Mouse (Mus musculus) regulatory T cell (primary cell): ENCODE measurements around the gene Bhlhe41.

Experiments
- in situ Hi-C: fragments of 300-600 bp; cut with MboI, MseI; formaldehyde crosslinking; loops from one replicate; pipeline ENCODE4 v1.15.1; 2025; ENCODE audit warnings: high pct_unique_total_duplicates

Gene Bhlhe41

DNA sequence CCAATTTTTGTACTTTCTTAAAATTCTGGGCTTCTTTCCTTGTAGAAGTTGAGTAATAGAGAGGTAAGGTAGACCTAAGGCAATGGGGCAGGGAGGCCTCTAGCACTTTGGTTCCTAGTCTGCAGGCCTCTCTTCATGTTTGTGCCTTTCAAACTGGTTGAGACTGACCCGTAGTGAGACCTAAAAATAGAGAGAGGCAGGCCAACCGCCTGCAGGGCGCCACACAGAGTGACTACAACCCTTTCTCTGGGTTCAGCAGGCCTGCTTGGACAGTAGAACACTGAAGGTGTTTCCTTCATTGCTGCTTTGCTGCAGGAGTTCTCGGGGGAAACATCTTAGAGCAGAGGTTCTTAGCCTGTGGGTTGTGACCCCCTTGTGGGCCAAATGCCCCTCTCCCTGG, 5.6 kb upstream of the Bhlhe41 start:
- in situ Hi-C loops: no loop called here

DNA sequence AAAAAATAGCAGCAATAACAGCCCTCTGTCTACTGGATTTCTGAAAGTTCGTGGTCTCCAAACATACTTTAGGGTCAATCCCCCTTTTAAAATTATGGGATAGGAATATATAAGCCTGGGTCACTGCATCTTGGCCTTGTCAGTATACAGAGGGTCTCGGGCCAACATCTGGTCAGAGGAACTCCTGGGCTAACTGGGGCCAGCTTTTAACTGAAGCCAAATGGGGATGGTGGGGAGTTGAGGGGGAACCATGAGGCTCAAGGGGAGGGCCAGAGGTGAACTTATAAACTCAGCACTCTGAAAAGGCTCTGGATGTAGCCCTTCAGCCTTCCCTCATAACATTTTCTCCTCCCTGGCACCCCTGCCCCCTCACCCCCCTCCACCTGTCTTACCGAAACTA, 1.8 kb upstream of the Bhlhe41 start:
- in situ Hi-C loops: no loop called here

DNA sequence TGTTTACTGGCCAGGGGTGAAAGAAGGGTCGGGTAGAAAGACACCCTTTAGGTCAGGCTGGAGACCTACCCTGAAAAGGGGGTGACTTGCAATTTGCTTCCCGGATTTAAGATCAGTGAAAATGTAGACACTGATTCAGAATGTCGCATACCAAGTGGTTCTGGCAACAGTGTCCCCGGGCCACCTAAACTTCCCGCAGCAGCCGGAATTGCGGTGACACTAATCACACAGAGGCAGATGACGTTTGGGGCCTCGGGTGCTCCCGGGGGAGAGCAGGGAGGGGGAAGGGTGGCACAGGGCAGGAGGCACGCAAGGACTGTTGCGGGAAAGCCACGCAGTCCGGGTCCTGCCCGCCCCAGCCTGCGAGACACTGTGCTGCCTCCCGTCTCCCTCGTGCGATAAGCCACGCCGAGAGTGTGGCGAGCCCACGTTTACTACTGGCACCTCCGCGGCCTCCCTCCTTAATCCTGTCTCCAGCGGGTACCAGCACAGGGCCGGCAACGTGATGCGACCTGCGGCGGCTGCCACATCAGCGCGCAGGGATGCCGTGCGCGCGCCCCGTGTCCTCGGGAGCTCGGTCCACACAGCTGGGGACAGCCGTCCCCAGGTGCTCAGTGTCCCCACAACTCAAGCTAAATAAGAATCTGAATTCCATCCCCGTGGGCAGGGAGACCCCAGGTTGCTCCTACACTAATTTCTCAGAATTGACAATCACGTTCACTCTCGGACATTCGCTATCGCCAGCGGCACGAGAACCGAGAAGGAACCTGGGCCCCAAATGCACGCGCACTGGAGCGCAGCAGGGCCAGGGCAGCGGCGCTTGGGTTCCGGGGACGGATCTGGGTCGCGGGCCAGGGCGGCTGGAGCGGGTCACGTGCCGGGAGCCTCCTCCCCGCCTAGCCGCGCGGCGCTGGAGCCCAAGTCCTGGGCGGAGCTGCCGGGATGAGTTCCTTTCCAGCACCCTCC, 811 bp upstream of the Bhlhe41 start:
- in situ Hi-C loops: no loop called here

DNA sequence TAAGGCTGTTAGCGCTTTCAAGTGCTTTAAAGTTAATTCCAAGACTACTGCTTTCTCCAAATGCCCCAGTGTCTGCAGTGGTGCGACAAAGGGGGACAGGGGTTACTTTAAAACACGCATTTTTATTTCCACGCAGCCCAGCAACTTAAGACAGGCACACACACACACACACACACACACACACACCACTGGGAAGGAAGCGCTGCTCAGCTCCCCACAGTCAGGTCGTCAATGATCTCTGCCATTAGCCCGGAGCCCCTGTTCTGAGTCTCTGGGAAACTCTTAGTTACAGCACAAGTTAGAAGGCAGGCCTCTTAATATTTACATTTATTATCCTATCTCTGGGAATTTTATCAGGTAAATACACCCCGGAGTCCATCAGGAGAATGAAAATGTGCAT, 1.2 kb downstream of the Bhlhe41 start:
- in situ Hi-C loops: no loop called here

DNA sequence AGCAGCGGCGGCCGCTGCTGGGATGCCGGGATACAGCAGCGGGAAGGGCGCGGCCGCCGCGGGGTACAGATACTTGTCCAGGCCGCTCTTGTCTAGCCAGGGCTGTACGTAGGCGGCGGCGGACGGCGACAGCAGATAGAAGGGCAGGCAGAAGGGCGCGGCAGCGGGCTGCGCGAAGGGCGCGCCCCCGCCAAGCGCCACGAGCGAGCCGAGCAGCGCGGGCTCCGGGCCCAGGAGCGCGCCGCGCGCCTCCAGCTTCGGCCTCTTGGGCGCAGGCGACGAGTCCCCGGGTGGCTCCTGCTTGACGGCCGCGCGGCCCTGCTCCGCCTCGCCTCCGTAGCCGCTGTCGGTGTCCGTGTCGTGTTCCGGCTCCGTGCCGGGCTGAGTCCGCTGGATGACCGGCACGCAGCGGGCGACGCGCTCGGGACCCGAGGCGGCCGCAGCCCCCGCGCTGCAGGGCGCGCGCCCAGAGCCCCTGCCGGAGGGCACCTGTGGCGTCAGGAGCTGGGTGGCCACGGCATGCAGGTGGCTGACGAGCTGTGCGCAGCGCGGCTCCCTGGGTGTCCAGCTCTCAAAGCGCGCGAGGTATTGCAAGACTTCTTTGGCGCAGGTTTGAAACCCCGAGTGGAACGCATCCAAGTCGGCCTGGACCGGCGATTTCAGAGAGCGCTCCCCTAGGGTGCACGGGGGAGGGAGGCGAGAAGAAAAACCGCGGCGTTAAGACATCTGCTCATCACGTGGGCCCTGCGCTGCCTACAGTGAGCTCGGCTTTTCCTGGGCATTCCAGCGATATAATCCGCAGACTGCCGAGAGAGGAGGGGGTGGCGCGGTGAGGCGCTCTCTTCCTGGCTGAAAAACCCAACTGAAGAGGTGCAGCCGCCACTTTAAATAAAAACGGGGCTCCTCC, 2.0 kb downstream of the Bhlhe41 start:
- in situ Hi-C loops: no loop called here

DNA sequence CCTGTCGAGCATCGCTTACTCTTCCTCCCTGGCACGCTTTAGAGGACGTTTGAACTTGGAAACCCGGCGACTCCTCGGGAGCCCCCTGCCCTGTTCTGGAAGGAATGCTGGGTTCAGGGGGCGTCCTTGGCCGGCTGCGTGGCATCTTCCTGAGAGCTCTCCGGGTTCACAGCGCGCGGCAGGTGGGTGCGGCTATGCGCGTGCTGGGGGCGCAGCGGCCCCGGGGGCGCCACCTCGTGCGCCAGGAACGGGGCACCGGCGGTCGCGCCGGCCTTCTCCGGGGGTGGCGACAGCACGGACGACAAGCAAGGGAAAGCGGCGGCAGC, 2.7 kb downstream of the Bhlhe41 start:
- in situ Hi-C loops: no loop called here

DNA sequence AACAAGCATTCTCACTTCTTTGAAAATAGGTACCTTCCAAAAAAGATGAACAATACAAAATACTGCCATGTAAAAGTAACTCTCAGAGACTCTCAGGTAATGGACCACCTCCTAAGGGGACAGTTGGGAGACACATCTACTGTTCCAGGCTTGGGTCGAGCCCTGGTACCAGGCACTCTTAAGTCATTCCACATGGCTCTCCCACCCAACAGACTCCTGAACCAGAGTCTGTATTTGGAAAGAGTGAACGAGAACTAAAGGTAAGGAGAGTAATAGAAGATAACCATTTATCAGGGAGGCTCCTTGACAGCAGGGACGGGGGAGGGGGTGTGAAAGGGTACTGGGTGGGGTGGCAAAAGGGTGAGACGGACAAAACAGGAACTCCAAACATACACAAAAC, 3.0 kb downstream of the Bhlhe41 start:
- in situ Hi-C loops: no loop called here

DNA sequence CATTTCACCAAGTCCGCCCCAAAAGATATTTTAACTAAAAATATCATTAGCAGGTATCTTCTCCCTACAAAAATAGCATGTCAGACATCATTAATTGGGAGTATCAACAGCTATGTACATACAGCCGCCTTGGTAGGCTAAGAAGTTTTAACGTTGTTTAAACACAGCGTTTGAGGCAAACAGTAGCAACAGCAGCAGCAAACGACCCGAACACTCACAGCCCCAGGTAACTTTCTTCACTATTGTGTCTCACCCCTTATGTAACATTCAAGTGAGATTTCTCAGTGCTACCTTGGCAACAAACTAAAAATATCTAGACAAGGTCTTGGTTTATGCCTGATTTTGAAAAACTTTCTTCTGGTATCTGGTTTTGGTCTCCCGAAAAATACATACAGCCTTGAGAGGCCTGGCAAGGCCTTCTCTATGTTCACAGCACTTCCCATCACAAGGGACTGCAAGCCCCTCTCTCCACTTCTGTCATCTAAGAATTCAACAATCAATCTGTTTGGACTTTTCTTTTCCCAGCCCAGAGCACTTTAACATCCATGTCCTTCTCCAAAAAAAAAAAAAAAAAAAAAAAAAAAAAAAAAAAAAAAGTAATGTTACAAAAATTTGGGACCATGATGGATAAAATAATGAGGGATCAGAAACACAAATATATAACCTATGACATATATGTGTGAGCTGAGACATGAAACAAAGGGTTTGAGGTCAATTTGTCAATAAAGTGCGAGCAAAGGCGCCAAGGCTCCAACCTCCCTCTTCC, 3.7 kb downstream of the Bhlhe41 start:
- in situ Hi-C loops: no loop called here

DNA sequence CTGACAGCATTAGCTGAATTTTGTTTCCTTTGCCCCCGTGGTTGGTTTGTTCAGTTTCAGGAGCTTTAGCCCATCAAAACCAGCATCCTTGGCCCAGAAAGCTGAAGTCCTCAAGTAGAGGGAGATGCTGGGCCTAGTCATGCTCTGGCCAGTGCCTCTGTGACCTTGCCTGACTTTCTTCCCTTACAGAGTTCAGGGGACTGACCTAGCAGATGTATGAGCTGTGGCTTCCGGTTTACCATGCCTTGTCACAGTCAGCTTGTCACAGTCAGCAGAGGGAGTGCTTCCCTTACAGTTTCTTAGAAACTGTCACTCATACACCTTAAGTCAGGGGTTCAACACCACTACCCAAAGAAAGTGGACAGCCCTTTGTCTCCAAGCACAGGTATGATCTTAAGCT, 5.0 kb downstream of the Bhlhe41 start:
- in situ Hi-C loops: no loop called here

DNA sequence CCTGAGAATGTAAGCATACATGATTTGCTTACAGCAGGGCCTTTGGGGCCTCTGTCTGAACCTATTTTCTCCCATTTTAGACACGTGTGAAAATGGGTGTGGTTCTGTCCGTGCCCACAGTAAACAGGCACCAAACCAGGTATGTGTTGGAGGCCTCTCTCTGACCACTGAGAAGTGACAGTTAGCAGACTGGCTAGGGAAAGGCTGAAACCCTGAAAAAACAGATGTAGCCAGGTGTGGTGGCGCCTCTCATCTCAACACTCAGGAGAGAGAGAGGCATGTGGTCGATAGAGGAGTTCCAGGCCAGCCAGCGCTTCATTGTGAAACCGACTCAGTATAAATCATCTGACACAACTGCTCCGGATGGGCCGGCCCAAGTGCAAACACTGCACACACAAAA, 6.9 kb downstream of the Bhlhe41 start:
- in situ Hi-C loops: loop anchor here (10.0 kb wide), 1 partner anchor 236 kb away; no protein-coding TSS in a partner anchor

DNA sequence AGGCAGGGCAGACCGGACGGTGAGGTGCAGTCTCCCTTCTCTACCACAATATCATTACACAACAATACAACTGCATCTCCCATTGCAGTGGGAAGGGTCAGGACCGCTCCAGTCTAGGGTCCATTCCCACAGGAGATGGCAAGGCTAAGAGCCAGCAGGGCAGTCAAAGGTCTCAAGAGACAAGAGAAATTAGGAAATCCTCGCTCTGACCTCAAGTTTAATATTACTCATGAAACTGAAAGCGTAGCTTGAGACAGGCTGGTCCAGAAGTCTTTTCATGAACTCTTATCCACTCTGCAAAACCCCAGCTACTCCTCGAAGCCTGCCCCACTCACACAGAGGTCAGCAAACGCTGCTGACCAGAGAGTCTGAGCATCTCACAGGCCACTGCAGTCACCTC, 7.9 kb downstream of the Bhlhe41 start:
- in situ Hi-C loops: loop anchor here (10.0 kb wide), 1 partner anchor 237 kb away; no protein-coding TSS in a partner anchor

DNA sequence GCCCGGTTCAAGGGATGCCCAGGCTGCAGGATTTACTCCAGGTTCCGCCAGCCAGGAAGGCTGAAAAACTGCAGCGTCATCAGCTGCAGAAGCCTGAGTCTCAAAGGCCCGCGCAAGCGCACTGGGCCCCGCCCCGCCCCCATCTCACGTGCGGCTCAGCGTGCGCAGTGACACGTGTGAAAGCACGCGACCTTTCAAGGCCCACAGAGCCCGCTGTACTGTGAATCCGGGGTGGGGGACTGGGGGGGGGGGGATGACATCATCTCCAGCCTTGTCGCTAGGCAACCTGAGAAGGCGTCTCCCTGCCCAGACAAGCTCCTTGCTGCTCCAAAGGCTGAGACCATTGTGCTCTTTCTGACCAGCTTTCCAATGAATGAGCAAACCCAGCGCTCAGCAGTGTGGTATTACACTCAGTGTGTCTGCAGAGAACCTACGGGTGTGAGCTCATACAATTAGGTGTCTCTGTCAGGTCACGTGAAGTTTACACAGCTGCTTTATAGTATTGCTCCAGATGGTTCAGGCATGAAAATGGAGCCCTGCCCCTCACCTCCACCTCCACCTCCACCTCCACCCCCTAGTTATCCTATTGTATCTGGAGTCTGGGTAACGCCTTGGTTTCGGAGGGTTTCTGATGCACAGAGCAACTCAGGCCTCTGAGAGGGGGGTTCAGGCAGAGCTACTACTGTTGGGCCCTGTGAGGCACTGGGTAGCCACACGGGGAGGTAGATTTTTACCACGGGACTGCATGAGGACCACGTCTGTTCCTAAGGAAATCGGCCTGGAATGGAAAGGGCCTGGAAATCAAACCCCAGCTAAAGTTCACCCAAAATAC, 9.4 kb downstream of the Bhlhe41 start:
- in situ Hi-C loops: loop anchor here (10.0 kb wide), 1 partner anchor 239 kb away; no protein-coding TSS in a partner anchor

DNA sequence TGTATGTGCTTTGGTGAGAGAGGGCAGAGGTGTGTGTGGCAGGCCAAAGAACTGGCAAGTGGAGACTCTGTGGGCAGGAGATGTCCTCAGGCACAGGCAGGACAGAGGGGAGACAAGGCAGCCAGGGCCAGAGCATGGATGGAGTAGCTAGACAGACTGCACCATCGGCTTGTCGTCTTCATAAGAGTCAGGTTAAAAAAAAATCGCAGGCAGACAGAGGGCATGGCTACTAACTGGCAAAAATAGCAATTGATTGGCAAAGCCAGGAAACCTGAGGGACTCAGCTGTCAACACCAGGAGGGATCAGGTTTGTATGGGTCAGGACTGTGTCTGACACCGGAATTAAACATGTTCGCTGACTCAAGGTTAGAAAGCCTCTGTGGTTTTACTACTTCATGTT, 10.6 kb downstream of the Bhlhe41 start:
- in situ Hi-C loops: loop anchor here (10.0 kb wide), 1 partner anchor 240 kb away; no protein-coding TSS in a partner anchor

DNA sequence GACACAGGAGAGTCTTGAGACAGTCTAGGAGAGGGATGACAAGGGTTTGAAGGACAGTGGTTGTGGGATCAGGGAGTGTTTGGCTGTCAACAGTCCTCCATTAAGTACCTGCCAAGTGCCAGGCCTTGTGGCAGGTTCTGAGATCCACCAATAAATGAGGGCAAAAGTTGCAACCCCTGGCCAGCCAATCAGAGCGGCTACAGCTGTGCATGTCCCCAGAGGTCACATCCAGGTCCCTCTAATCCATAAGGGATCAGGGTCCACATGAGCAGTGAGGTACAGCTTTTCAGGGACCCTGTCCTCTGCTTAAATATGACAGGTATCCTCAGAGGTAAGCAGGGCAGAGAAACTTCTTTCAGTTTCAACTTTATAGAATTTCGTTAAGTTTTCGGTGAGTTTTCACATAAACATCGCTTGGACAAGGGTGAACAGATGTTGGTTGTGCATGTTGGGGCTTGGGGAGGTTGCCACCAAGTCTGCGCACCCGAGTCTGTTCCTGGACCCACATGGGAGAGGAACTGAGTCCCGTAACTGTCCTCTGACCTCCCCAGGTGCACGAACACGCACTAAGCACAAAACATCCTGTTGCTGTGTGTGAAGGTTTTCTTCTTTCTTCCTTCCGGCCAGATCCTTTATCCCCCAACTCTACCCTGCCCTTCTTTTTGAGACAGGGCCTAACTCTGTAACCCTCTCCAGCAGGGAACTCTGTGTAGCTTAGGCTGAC, 11.8 kb downstream of the Bhlhe41 start:
- in situ Hi-C loops: loop anchor here (10.0 kb wide), 1 partner anchor 241 kb away; no protein-coding TSS in a partner anchor

DNA sequence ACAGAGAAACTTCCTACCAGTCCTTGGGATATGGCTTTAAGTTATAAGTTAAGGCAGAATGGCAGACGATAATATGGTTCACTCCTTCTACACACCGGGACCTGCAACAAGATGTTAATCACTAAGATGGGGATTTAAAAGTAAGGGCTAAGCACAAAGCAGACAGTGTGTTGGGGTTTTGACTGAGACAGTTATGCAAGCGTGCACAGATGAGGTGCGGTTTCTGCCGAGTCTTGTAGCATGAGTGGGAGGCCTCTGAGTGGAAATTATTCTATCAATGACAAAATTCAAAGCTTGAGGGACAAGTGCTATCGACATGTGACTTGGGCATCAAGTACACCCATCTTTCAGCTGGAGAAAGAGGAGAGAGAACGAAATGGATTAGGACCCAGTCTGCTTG, 12.7 kb downstream of the Bhlhe41 start:
- in situ Hi-C loops: loop anchor here (10.0 kb wide), 1 partner anchor 242 kb away; no protein-coding TSS in a partner anchor

DNA sequence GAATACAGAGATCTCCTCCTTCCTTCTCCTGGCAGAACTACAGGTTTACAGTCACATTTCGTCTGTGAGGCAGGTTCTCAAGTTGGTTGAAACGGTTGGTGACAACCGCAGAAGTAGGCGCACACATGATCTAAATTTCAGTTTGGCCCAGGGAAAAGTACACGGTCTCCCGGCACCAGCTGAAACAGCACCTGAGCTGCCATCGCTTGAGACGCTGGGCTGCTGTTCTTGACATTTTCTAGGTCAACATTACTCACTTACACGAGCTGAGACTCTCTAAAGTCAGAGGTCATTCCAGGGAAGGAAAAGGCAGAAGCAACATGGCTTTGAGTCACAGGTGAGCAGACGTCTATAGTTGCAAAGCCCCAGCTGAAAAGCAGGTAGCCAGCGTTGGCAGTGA, 13.4 kb downstream of the Bhlhe41 start:
- in situ Hi-C loops: loop anchor here (10.0 kb wide), 1 partner anchor 243 kb away; no protein-coding TSS in a partner anchor

DNA sequence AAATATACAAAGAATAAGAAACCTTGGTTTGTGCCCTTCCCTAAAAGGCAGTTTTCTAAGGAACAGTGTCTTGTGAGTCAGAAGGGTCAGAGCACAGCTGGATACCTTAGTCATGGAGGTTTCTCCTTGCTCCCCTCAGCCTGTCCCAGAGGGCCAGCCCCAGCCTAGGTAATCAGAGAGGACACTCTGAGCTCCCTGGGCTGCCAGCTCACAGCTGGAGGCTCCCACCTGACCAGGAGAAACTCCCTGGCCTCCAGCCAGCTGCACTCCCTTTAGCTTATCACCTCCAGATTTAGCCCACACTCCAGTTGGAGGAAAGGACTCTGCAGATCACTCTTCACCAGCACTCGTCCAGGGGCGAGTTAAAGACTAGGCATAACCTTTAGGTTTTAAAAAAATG, 14.6 kb downstream of the Bhlhe41 start:
- in situ Hi-C loops: loop anchor here (10.0 kb wide), 1 partner anchor 244 kb away; no protein-coding TSS in a partner anchor

DNA sequence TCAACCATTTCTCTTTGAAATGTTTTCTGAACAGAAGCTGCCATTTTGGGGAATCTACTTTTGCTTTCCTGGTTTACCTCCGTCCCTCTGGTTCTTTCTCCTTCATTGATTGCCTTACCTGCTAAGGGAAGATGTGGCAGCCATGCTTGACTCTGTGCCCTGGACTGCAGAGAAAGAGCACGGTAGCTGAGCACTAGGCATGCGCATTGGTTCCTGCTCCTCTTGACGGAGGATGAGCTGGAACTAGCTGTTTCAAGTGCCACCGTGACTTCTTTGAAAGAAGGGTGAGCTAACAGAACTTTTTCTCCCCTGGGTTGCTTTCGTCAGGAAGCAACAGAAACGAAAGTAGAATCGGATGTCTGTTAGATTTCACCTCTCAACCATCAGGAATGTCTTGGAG, 17.7 kb downstream of the Bhlhe41 start:
- in situ Hi-C loops: no loop called here

DNA sequence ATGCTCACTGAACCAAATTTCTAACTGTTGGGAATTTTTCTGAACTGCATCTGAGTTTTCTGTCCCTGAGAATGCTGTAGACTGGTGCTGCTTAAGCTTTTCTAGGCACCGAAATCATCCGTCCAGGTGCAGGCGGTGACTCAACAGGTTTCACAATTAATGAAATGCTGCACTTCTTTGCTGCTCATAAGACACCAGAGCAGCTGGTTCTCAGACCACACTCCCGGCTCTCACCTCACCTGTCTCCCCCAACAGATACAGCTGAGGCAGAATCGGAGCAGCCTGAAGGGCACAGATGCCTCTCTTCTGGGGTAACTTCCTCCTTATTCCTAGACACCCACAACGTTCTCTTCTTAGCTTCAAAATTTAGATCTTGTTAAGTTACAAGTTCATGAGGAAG, 18.4 kb downstream of the Bhlhe41 start:
- in situ Hi-C loops: no loop called here

DNA sequence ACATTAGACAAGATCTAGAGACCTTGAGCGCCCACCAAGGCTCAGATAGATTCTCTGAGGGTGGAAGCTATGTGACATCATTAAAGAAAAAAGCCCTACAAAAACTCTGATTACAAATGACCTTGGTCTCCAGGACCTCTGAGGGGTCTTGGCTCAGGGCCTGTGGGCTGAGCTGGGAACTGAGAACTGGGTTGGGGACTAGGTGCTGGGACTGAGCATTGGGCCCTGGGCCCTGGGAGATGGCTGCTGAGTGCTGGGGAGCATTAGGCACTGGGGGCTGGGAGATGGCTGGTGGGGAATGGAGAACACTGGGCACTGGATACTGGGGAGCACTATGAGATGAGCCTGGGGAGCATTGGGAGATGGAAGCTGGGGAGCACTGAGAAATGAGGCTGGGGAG, 19.3 kb downstream of the Bhlhe41 start:
- in situ Hi-C loops: no loop called here
